Mouse (Mus musculus) erythroid progenitor cell, adult 5-6 weeks (primary cell): ENCODE measurements around the gene Prkca. TPM values are rescaled to one million over a fixed set of nuclear protein-coding genes. Genes with fewer than 3 reads are reported as not detected.

Source experiments
- ATAC-seq: replicated peaks from 2 replicates; pipeline ENCODE4 v1.8.0; 2016; ENCODE audit warnings: moderate number of reproducible peaks, mild to moderate bottlenecking, moderate TSS enrichment, inconsistent platforms; ENCODE audit not compliant: poor library complexity, low FRiP score, severe bottlenecking
- total RNA-seq, 2 experiments: library from RNA; stranded (forward) in 1 of 2; stranded (reverse) in 1 of 2; fragments of 150-400 nt in 1 of 2; fragments of 186-747, 209-891 nt in 1 of 2; gene quantifications; 2 replicates each; pipeline versions ENCODE4 v1.2.3 to v1.2.4; 2015 to 2017; ENCODE audit warnings: low replicate concordance in 2 of 2

Prkca gene
- total RNA-seq, 2 experiments from 2014 or later, result 0.30 to 14.3 TPM

GRCm38 (mm10) chr11:108039761-108040160, 304.0 kb downstream of the Prkca start:
- ATAC-seq, result no peak

- no peak for ATAC-seq
These were observed 304.7 kb downstream of the Prkca start for GRCm38 (mm10) chr11:108038989-108039388.

- ATAC-seq, result no peak
These were observed 307.4 kb downstream of the Prkca start for GRCm38 (mm10) chr11:108036339-108036738.

GRCm38 (mm10) chr11:108035761-108036160, 308.0 kb downstream of the Prkca start:
- ATAC-seq, result no peak

GRCm38 (mm10) chr11:108034376-108034775, 309.4 kb downstream of the Prkca start:
- no peak for ATAC-seq

- no peak for ATAC-seq
These were observed 311.2 kb downstream of the Prkca start for GRCm38 (mm10) chr11:108032568-108032967.

GRCm38 (mm10) chr11:108030956-108031604, 312.6 kb downstream of the Prkca start:
- no peak for ATAC-seq

- no peak for ATAC-seq
These were observed 314.4 kb downstream of the Prkca start for GRCm38 (mm10) chr11:108029321-108029720.

- ATAC-seq, result no peak
These were observed 315.3 kb downstream of the Prkca start for GRCm38 (mm10) chr11:108028398-108028797.

GRCm38 (mm10) chr11:108025726-108026425, 317.9 kb downstream of the Prkca start:
- no peak for ATAC-seq

GRCm38 (mm10) chr11:108023188-108023587, 320.5 kb downstream of the Prkca start:
- no peak for ATAC-seq

- no peak for ATAC-seq
These were observed 322.8 kb downstream of the Prkca start for GRCm38 (mm10) chr11:108020889-108021288.

GRCm38 (mm10) chr11:108015284-108015683, 328.4 kb downstream of the Prkca start:
- no peak for ATAC-seq

GRCm38 (mm10) chr11:108013390-108013789, 330.3 kb downstream of the Prkca start:
- ATAC-seq, result no peak

GRCm38 (mm10) chr11:108010465-108010864, 333.3 kb downstream of the Prkca start:
- no peak for ATAC-seq

GRCm38 (mm10) chr11:107998891-107999290, 344.8 kb downstream of the Prkca start:
- ATAC-seq, result 0 out of 2 replicates have a peak, but pooled peaks have one; percentile 28

- no peak for ATAC-seq
These were observed 346.6 kb downstream of the Prkca start for GRCm38 (mm10) chr11:107996896-107997670.

- ATAC-seq, result no peak
These were observed 349.2 kb downstream of the Prkca start for GRCm38 (mm10) chr11:107994487-107994886.

- no peak for ATAC-seq
These were observed 349.9 kb downstream of the Prkca start for GRCm38 (mm10) chr11:107993792-107994191.

- ATAC-seq, result no peak
These were observed 351.2 kb downstream of the Prkca start for GRCm38 (mm10) chr11:107992500-107992899.

- ATAC-seq, result peak; percentile 53; the same call in 1 of the 2 replicates
These were observed 351.7 kb downstream of the Prkca start for GRCm38 (mm10) chr11:107991990-107992389.
